Mouse (Mus musculus) CH12.LX (cell line): ENCODE data around the gene Afm. TPM values are rescaled to one million over a fixed set of nuclear protein-coding genes. Genes with fewer than 3 reads are reported as not detected.

Experiments used
- DNase-seq: peaks from one replicate; pipeline ENCODE4 v3.0.0-alpha.2; 2013; ENCODE audit errors: extremely low read depth
- H3K27ac ChIP-seq: 2 replicates; pipeline ENCODE4 v1.5.1; 2012; ENCODE audit warnings: low read depth, mild to moderate bottlenecking, control low read depth, moderate library complexity; ENCODE audit not compliant: insufficient read depth
- H3K27me3 ChIP-seq: replicated peaks from 2 replicates; pipeline ENCODE3; 2012; ENCODE audit warnings: inconsistent platforms
- H3K36me3 ChIP-seq, 2 experiments: replicated peaks in 1 of 2; 2 replicates each; pipeline versions ENCODE3 to v1.6.1; 2012; ENCODE audit warnings: inconsistent platforms in 1 of 2, low read length in 1 of 2, mild to moderate bottlenecking in 1 of 2, mixed read lengths in 1 of 2, moderate library complexity in 1 of 2; ENCODE audit not compliant: control insufficient read depth in 1 of 2, insufficient read depth in 1 of 2
- H3K4me1 ChIP-seq, 2 experiments: 2 replicates each; pipeline ENCODE4 v1.6.1; 2012; ENCODE audit warnings: inconsistent platforms in 1 of 2, moderate library complexity in 1 of 2; ENCODE audit not compliant: insufficient read depth in 2 of 2, control insufficient read depth in 1 of 2
- H3K4me2 ChIP-seq: 2 replicates; pipeline ENCODE4 v1.6.1; 2012; ENCODE audit warnings: low read depth, mild to moderate bottlenecking, control low read depth; ENCODE audit not compliant: poor library complexity, insufficient read depth, severe bottlenecking
- H3K4me3 ChIP-seq, 3 experiments: fragments of 150-350 bp in 1 of 3; sonication (generic) in 1 of 3; replicated peaks in 1 of 3; 2 replicates each; pipeline versions ENCODE3 to v1.5.1; 2011 to 2012; ENCODE audit warnings: low read depth in 2 of 3, low read length in 2 of 3, mild to moderate bottlenecking in 2 of 3, moderate library complexity in 2 of 3, control low read depth in 1 of 3, improper control_type of control experiment in 1 of 3, inconsistent platforms in 1 of 3, mixed read lengths in 1 of 3; ENCODE audit not compliant: poor library complexity in 1 of 3
- H3K79me2 ChIP-seq: replicated peaks from 2 replicates; pipeline ENCODE4 v1.6.1; 2012; ENCODE audit warnings: mild to moderate bottlenecking, moderate library complexity; ENCODE audit not compliant: control insufficient read depth, poor library complexity, insufficient read depth, severe bottlenecking; ENCODE audit errors: extremely low read depth
- H3K9ac ChIP-seq: 2 replicates; pipeline ENCODE4 v1.6.1; 2012; ENCODE audit warnings: low read depth, mild to moderate bottlenecking, control low read depth, moderate library complexity; ENCODE audit not compliant: insufficient read depth
- H3K9me3 ChIP-seq: replicated peaks from 2 replicates; pipeline ENCODE3; 2012; ENCODE audit warnings: low read length, inconsistent platforms, mixed read lengths
- BHLHE40 ChIP-seq: IDR thresholded peaks from 2 replicates; pipeline ENCODE4 v1.6.1; 2011; ENCODE audit warnings: mild to moderate bottlenecking, low read depth, low read length, improper control_type of control experiment
- CHD1 ChIP-seq: IDR thresholded peaks from 2 replicates; pipeline ENCODE4 v1.6.1; 2012; ENCODE audit warnings: low read depth, low read length, improper control_type of control experiment, inconsistent platforms
- CHD2 ChIP-seq: IDR thresholded peaks from 2 replicates; pipeline ENCODE4 v1.6.1; 2011; ENCODE audit warnings: low read length, improper control_type of control experiment
- CTCF ChIP-seq, 2 experiments: IDR thresholded peaks in 1 of 2; conservative IDR thresholded peaks in 1 of 2; 2 replicates each; pipeline ENCODE4 v1.5.1; 2011 to 2012; ENCODE audit warnings: low read depth in 2 of 2, low read length in 2 of 2, improper control_type of control experiment in 1 of 2, inconsistent platforms in 1 of 2, mild to moderate bottlenecking in 1 of 2, moderate library complexity in 1 of 2
- ELF1 ChIP-seq: IDR thresholded peaks from 2 replicates; pipeline ENCODE4 v1.6.1; 2014; ENCODE audit warnings: low read depth, mild to moderate bottlenecking, inconsistent platforms, low read length, improper control_type of control experiment
- EP300 ChIP-seq: IDR thresholded peaks from 2 replicates; pipeline ENCODE4 v1.6.1; 2011; ENCODE audit warnings: low read length, improper control_type of control experiment
- GABPA ChIP-seq: IDR thresholded peaks from 2 replicates; pipeline ENCODE4 v1.6.1; 2012; ENCODE audit warnings: low read depth, low read length, improper control_type of control experiment, inconsistent platforms; ENCODE audit not compliant: insufficient replicate concordance
- HCFC1 ChIP-seq: IDR thresholded peaks from 2 replicates; pipeline ENCODE4 v1.6.1; 2012; ENCODE audit warnings: low read depth, mild to moderate bottlenecking, inconsistent platforms, low read length, improper control_type of control experiment
- IRF4 ChIP-seq: IDR thresholded peaks from 2 replicates; pipeline ENCODE4 v1.6.1; 2014; ENCODE audit warnings: low read depth, mild to moderate bottlenecking, inconsistent platforms, low read length, improper control_type of control experiment
- JUN ChIP-seq: IDR thresholded peaks from 2 replicates; pipeline ENCODE4 v1.6.1; 2011; ENCODE audit warnings: low read depth, mild to moderate bottlenecking, low read length, improper control_type of control experiment, moderate library complexity; ENCODE audit not compliant: insufficient read depth
- KAT2A ChIP-seq: IDR thresholded peaks from 2 replicates; pipeline ENCODE4 v1.6.1; 2012; ENCODE audit warnings: low read length, improper control_type of control experiment, inconsistent platforms; ENCODE audit not compliant: insufficient replicate concordance
- MAFK ChIP-seq: IDR thresholded peaks from 2 replicates; pipeline ENCODE4 v1.6.1; 2011; ENCODE audit warnings: low read length, improper control_type of control experiment; ENCODE audit not compliant: insufficient replicate concordance
- MAZ ChIP-seq: IDR thresholded peaks from 2 replicates; pipeline ENCODE4 v1.6.1; 2012; ENCODE audit warnings: low read depth, mild to moderate bottlenecking, inconsistent platforms, low read length, improper control_type of control experiment, moderate library complexity
- MEF2A ChIP-seq: IDR thresholded peaks from 2 replicates; pipeline ENCODE4 v1.6.1; 2014; ENCODE audit warnings: low read depth, mild to moderate bottlenecking, inconsistent platforms, low read length, improper control_type of control experiment, borderline replicate concordance
- MXI1 ChIP-seq: IDR thresholded peaks from 2 replicates; pipeline ENCODE4 v1.6.1; 2011; ENCODE audit warnings: mild to moderate bottlenecking, low read depth, low read length, improper control_type of control experiment
- MYC ChIP-seq: IDR thresholded peaks from 2 replicates; pipeline ENCODE4 v1.6.1; 2011; ENCODE audit warnings: low read depth, mild to moderate bottlenecking, improper control_type of control experiment, low read length
- PAX5 ChIP-seq: IDR thresholded peaks from 2 replicates; pipeline ENCODE4 v1.6.1; 2012; ENCODE audit warnings: low read length, inconsistent platforms, mixed read lengths
- POLR2A ChIP-seq: IDR thresholded peaks from 2 replicates; pipeline ENCODE4 v1.6.1; 2011; ENCODE audit warnings: low read depth, mild to moderate bottlenecking, improper control_type of control experiment, low read length
- POLR2AphosphoS2 ChIP-seq: IDR thresholded peaks from 2 replicates; pipeline ENCODE4 v1.6.1; 2011; ENCODE audit warnings: low read depth, low read length, improper control_type of control experiment
- RAD21 ChIP-seq: IDR thresholded peaks from 2 replicates; pipeline ENCODE4 v1.6.1; 2011; ENCODE audit warnings: low read depth, mild to moderate bottlenecking, low read length, improper control_type of control experiment, moderate library complexity
- RCOR1 ChIP-seq: conservative IDR thresholded peaks from 2 replicates; pipeline ENCODE4 v1.6.1; 2012; ENCODE audit warnings: low read depth, mild to moderate bottlenecking, inconsistent platforms, low read length, improper control_type of control experiment
- SMC3 ChIP-seq: IDR thresholded peaks from 2 replicates; pipeline ENCODE4 v1.6.1; 2011; ENCODE audit warnings: low read depth, low read length, improper control_type of control experiment
- TBP ChIP-seq: conservative IDR thresholded peaks from 2 replicates; pipeline ENCODE4 v1.6.1; 2011; ENCODE audit warnings: low read depth, low read length, improper control_type of control experiment
- TCF12 ChIP-seq: IDR thresholded peaks from 2 replicates; pipeline ENCODE4 v1.6.1; 2014; ENCODE audit warnings: low read depth, mild to moderate bottlenecking, inconsistent platforms, low read length, improper control_type of control experiment
- UBTF ChIP-seq: IDR thresholded peaks from 2 replicates; pipeline ENCODE4 v1.6.1; 2012; ENCODE audit warnings: low read depth, mild to moderate bottlenecking, inconsistent platforms, low read length, improper control_type of control experiment, moderate library complexity
- USF1 ChIP-seq: IDR thresholded peaks from 2 replicates; pipeline ENCODE4 v1.6.1; 2014; ENCODE audit warnings: low read depth, mild to moderate bottlenecking, inconsistent platforms, low read length, improper control_type of control experiment
- USF2 ChIP-seq: conservative IDR thresholded peaks from 2 replicates; pipeline ENCODE4 v1.6.1; 2011; ENCODE audit warnings: low read depth, low read length, improper control_type of control experiment
- ZC3H11A ChIP-seq: IDR thresholded peaks from 2 replicates; pipeline ENCODE4 v1.6.1; 2012; ENCODE audit warnings: low read depth, mild to moderate bottlenecking, inconsistent platforms, low read length, improper control_type of control experiment
- ZKSCAN1 ChIP-seq: IDR thresholded peaks from 2 replicates; pipeline ENCODE4 v1.6.1; 2012; ENCODE audit warnings: low read depth, inconsistent platforms, low read length, improper control_type of control experiment, borderline replicate concordance
- ZNF384 ChIP-seq: IDR thresholded peaks from 2 replicates; pipeline ENCODE4 v1.6.1; 2012; ENCODE audit warnings: low read depth, low read length, improper control_type of control experiment, inconsistent platforms
- dilution Hi-C: fragments of 300-500 bp; cut with MboI; formaldehyde crosslinking; loops from 2 replicates; pipeline ENCODE4 v1.14.3; 2020; ENCODE audit warnings: low sequenced_read_pairs; ENCODE audit not compliant: extremely low pct_unique_long_range_greater_than_20kb, extremely low pct_ligation_motif_present
- in situ Hi-C: fragments of 300-500 bp; cut with MboI; formaldehyde crosslinking; loops from 3 replicates; pipeline ENCODE4 v1.14.3; 2019; ENCODE audit warnings: low sequenced_read_pairs, low pct_ligation_motif_present, low pct_unique_long_range_greater_than_20kb, mixed read lengths
- polyA plus RNA-seq: library from polyadenylated mRNA; unstranded; fragments of >175 nt; gene quantifications from 2 replicates; pipeline ENCODE4 v1.2.1, GENCODE M21; 2012; ENCODE audit warnings: low read depth; ENCODE audit not compliant: insufficient read length
- total RNA-seq, 2 experiments: library from RNA; depleted of rRNA; stranded (reverse); fragments of 300-350 nt in 1 of 2; fragments of >200 nt in 1 of 2; gene quantifications; 2 replicates each; pipeline ENCODE4 v1.2.3; 2012 to 2014

Afm gene
- total and polyA plus RNA-seq, 3 experiments, result not detected

DNA sequence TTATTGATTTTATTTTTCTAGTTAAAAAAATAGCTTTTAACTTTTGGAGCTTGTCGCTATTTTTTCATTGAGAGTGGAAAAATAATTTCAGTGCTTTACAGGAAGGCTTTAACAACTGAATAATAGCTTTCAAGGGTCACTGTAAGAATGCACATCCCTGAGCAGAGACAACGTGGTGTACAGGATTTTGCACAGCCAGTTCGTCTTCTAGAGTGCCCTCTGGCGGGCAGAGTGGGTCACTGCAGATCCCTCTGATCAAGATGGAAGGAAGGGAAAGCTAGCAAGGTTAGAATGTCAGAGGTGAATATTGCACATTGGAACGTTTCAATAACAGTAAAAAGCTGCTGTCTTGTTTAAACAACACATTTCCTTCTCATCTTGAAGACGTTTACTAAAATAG lies 18.0 kb upstream of the Afm start:
- TF ChIP-seq POLR2A (no peak), SMC3 (peak; percentile 92), MYC (0 out of 2 replicates have a peak, but pooled peaks have one; percentile 57), RCOR1 (no peak), MXI1 (no peak), TBP (0 out of 2 replicates have a peak, but pooled peaks have one; percentile 17), GABPA (no peak), POLR2AphosphoS2 (no peak), CTCF (conservative IDR thresholded peaks at IDR 0.05 in 1 of 2, IDR thresholded peaks at IDR 0.05 in 1 of 2; ENCODE audit: low read depth in 2 of 2, low read length in 2 of 2) (peak; percentile 92), BHLHE40 (no peak), UBTF (no peak), RAD21 (peak; percentile 68), HCFC1 (no peak), USF1 (no peak), MEF2A (no peak), ELF1 (no peak), IRF4 (no peak), USF2 (no peak), KAT2A (no peak), CHD1 (no peak), MAFK (no peak), ZC3H11A (no peak), JUN (no peak), MAZ (no peak), EP300 (no peak), PAX5 (no peak), TCF12 (no peak), ZNF384 (no peak), CHD2 (no peak), ZKSCAN1 (no peak)
- TF ChIP-seq, all 38 proteins: peak for 5
- Histone ChIP-seq H3K4me2 (peak overlapping the region; percentile 36; the same call in 1 of the 2 replicates), H3K4me1 (peaks cover 5 to 6% of the 10 kb centered on the region in 2 experiments), H3K79me2 (no peaks in the 10 kb centered on the region), H3K27ac (no peak overlapping the region), H3K27me3 (no peaks in the 10 kb centered on the region), H3K9ac (no peak overlapping the region), H3K4me3 (no peak overlapping the region), H3K36me3 (no peaks in the 10 kb centered on the region), H3K9me3 (no peaks in the 10 kb centered on the region)
- in situ Hi-C loops, result loop anchor here (5.0 kb wide), 1 partner anchor 152 kb away; no protein-coding TSS in a partner anchor
- DNase-seq, result peak; percentile 83
- dilution Hi-C loops, result no loop called here
